Mouse (Mus musculus) testis, adult 2 months (tissue): ENCODE results near the gene Gm36176. TPM values are rescaled to one million over a fixed set of nuclear protein-coding genes. Genes with fewer than 3 reads are reported as not detected.

ENCODE experiments used
- H3K27ac ChIP-seq: fragments of 200-500 bp; 2 replicates; pipeline ENCODE4 v1.5.1; 2012; ENCODE audit warnings: low read depth, low read length; ENCODE audit not compliant: control insufficient read depth, insufficient read depth
- H3K27me3 ChIP-seq: fragments of 200-500 bp; 2 replicates; pipeline ENCODE4 v1.6.1; 2012; ENCODE audit warnings: mild to moderate bottlenecking, low read length, moderate library complexity; ENCODE audit not compliant: control insufficient read depth, insufficient read depth
- H3K36me3 ChIP-seq: fragments of 200-500 bp; 2 replicates; pipeline ENCODE4 v1.6.1; 2012; ENCODE audit warnings: mild to moderate bottlenecking, low read length; ENCODE audit not compliant: control insufficient read depth, insufficient read depth
- H3K4me1 ChIP-seq: fragments of 200-500 bp; 2 replicates; pipeline ENCODE4 v1.6.1; 2012; ENCODE audit warnings: low read length; ENCODE audit not compliant: control insufficient read depth, insufficient read depth
- H3K4me3 ChIP-seq: fragments of 200-500 bp; 2 replicates; pipeline ENCODE4 v1.5.1; 2012; ENCODE audit warnings: low read depth, mild to moderate bottlenecking, low read length, moderate library complexity, mixed read lengths; ENCODE audit not compliant: control insufficient read depth
- CTCF ChIP-seq: fragments of 200-500 bp; IDR thresholded peaks from 2 replicates; pipeline ENCODE4 v1.5.1; 2012; ENCODE audit warnings: low read depth, mild to moderate bottlenecking, inconsistent platforms, low read length, moderate library complexity; ENCODE audit not compliant: control insufficient read depth, insufficient read depth, insufficient replicate concordance
- POLR2A ChIP-seq: fragments of 200-500 bp; IDR thresholded peaks from 2 replicates; pipeline ENCODE4 v1.6.1; 2012; ENCODE audit warnings: low read depth, mild to moderate bottlenecking, inconsistent platforms, low read length, moderate library complexity; ENCODE audit not compliant: control insufficient read depth
- polyA plus RNA-seq: library from polyadenylated mRNA; depleted of rRNA; stranded (reverse); fragments of >200 nt; gene quantifications from 2 replicates; pipeline ENCODE4 v1.2.3, GENCODE M21; 2012; rRNA removed

Gm36176 gene
- polyA plus RNA-seq, 1 experiment, result not detected

GRCm38 (mm10) chr10:77882553-77882952 lies 36.0 kb downstream of the Gm36176 start:
- H3K27ac ChIP-seq, result no peak overlapping the region
- no peak overlapping the region for H3K4me3 ChIP-seq
- peak; percentile 43; the same call in 1 of the 2 replicates for TF ChIP-seq CTCF
- no peak for TF ChIP-seq POLR2A
- H3K36me3 ChIP-seq, result no peaks in the 10 kb centered on the region
- H3K4me1 ChIP-seq, result no peaks in the 10 kb centered on the region; the same call in 1 of the 2 replicates
- no peaks in the 10 kb centered on the region for H3K27me3 ChIP-seq

GRCm38 (mm10) chr10:77886007-77886747 lies 39.6 kb downstream of the Gm36176 start:
- H3K27ac ChIP-seq, result no peak overlapping the region
- H3K36me3 ChIP-seq, result no peaks in the 10 kb centered on the region
- no peak overlapping the region for H3K4me3 ChIP-seq
- H3K27me3 ChIP-seq, result no peaks in the 10 kb centered on the region
- H3K4me1 ChIP-seq, result no peaks in the 10 kb centered on the region; the same call in 1 of the 2 replicates
- TF ChIP-seq CTCF (no peak), POLR2A (no peak)

- Histone ChIP-seq H3K4me3 (peak overlapping the region; percentile 71), H3K27me3 (no peaks in the 10 kb centered on the region), H3K36me3 (no peaks in the 10 kb centered on the region), H3K27ac (no peak overlapping the region), H3K4me1 (no peaks in the 10 kb centered on the region)
- no peak for TF ChIP-seq CTCF
- TF ChIP-seq POLR2A, result no peak
These were observed 44.5 kb downstream of the Gm36176 start for GRCm38 (mm10) chr10:77890987-77891565.

- no peaks in the 10 kb centered on the region for H3K27me3 ChIP-seq
- no peaks in the 10 kb centered on the region for H3K36me3 ChIP-seq
- H3K27ac ChIP-seq, result no peak overlapping the region
These were observed 49.0 kb downstream of the Gm36176 start for GRCm38 (mm10) chr10:77895562-77895961.

More at GRCm38 (mm10) chr10:77895562-77895961, 49.0 kb downstream of the Gm36176 start:
- H3K4me1 ChIP-seq, result no peaks in the 10 kb centered on the region
- TF ChIP-seq POLR2A, result no peak
- no peak for TF ChIP-seq CTCF
- H3K4me3 ChIP-seq, result peak overlapping the region; percentile 77

Other genes starting within 250 kb of the Gm36176 start
- 83.1 and 88.6 TPM in 2 replicates for gene Sumo3, start 240.7 kb upstream of the Gm36176 start, polyA plus RNA-seq
- 0.72 TPM in 1 of 2 replicates, not detected in the other for gene Gm49325, start 240.6 kb upstream of the Gm36176 start, polyA plus RNA-seq
- gene Ube2g2, start 224.5 kb upstream of the Gm36176 start, polyA plus RNA-seq, result 66.1 and 70.3 TPM in 2 replicates
- gene Tspear, start 160.2 kb upstream of the Gm36176 start, polyA plus RNA-seq, result 0.07 and 0.73 TPM in 2 replicates
- gene Gm19402, start 156.0 kb upstream of the Gm36176 start, polyA plus RNA-seq, result not detected in 2 replicates
- gene Gm9508, start 149.6 kb upstream of the Gm36176 start, polyA plus RNA-seq, result not detected in 2 replicates
- gene Gm10272, start 140.2 kb upstream of the Gm36176 start, polyA plus RNA-seq, result not detected in 2 replicates
- not detected in 2 replicates for gene Gm10024, start 135.3 kb upstream of the Gm36176 start, polyA plus RNA-seq
- not detected in 2 replicates for gene Gm10142, start 131.0 kb upstream of the Gm36176 start, polyA plus RNA-seq
- gene Krtap12-1, start 126.2 kb upstream of the Gm36176 start, polyA plus RNA-seq, result not detected in 2 replicates
- gene Gm10100, start 120.3 kb upstream of the Gm36176 start, polyA plus RNA-seq, result not detected in 2 replicates
- gene Gm18596, start 104.2 kb upstream of the Gm36176 start, polyA plus RNA-seq, result not detected in 2 replicates
- gene Gm9736, start 95.4 kb upstream of the Gm36176 start, polyA plus RNA-seq, result not detected in 2 replicates
- not detected in 2 replicates for gene Gm3233, start 87.1 kb upstream of the Gm36176 start, polyA plus RNA-seq
- gene Gm3238, start 75.5 kb upstream of the Gm36176 start, polyA plus RNA-seq, result not detected in 2 replicates
- gene Gm7138, start 69.9 kb upstream of the Gm36176 start, polyA plus RNA-seq, result not detected in 2 replicates
- not detected in 2 replicates for gene Gm3250, start 64.3 kb upstream of the Gm36176 start, polyA plus RNA-seq
- gene Gm7137, start 58.6 kb upstream of the Gm36176 start, polyA plus RNA-seq, result not detected in 2 replicates
- not detected in 2 replicates for gene Gm9639, start 51.7 kb upstream of the Gm36176 start, polyA plus RNA-seq
- gene Gm19668, start 47.7 kb upstream of the Gm36176 start, polyA plus RNA-seq, result not detected in 2 replicates
- not detected in 2 replicates for gene Gm9507, start 35.0 kb upstream of the Gm36176 start, polyA plus RNA-seq
- gene Gm2696, start 32.1 kb upstream of the Gm36176 start, polyA plus RNA-seq, result not detected in 2 replicates
- 1.2 and 1.4 TPM in 2 replicates for gene Krtap10-4, start 19.7 kb upstream of the Gm36176 start, polyA plus RNA-seq
- gene Krtap10-10, start 10.9 kb upstream of the Gm36176 start, polyA plus RNA-seq, result not detected in 2 replicates
- not detected in 2 replicates for gene Gm10318, start 6.1 kb downstream of the Gm36176 start, polyA plus RNA-seq
- gene Gm3285, start 15.2 kb downstream of the Gm36176 start, polyA plus RNA-seq, result not detected in 2 replicates
- 0.57 and 1.1 TPM in 2 replicates for gene Lrrc3, start 55.7 kb downstream of the Gm36176 start, polyA plus RNA-seq
- 0.17 and 0.30 TPM in 2 replicates for gene Trpm2, start 123.8 kb downstream of the Gm36176 start, polyA plus RNA-seq
- gene 1810043G02Rik, start 131.7 kb downstream of the Gm36176 start, polyA plus RNA-seq, result 61.7 and 72.6 TPM in 2 replicates
- gene Pfkl, start 163.3 kb downstream of the Gm36176 start, polyA plus RNA-seq, result 16.3 and 18.3 TPM in 2 replicates
- 15.7 and 16.2 TPM in 2 replicates for gene Dnmt3l, start 195.1 kb downstream of the Gm36176 start, polyA plus RNA-seq
- gene Aire, start 196.8 kb downstream of the Gm36176 start, polyA plus RNA-seq, result 1.7 and 1.8 TPM in 2 replicates
- gene Icosl, start 222.5 kb downstream of the Gm36176 start, polyA plus RNA-seq, result 2.2 and 3.1 TPM in 2 replicates